Mouse (Mus musculus) 416B (cell line): ENCODE results near the gene Aicda.
A peak's percentile ranks its signal among the peaks of the same experiment; 100 is the strongest.

ENCODE experiments used
- DNase-seq: peaks from one replicate; pipeline ENCODE4 v3.0.0; 2011; ENCODE audit warnings: low read depth

Gene Aicda

GRCm38 (mm10) chr6:122601031-122601430 is 47.4 kb downstream of the Aicda start:
- no peak for DNase-seq

GRCm38 (mm10) chr6:122601615-122602014 is 48.0 kb downstream of the Aicda start:
- no peak for DNase-seq

GRCm38 (mm10) chr6:122602242-122602991 is 48.8 kb downstream of the Aicda start, which contains the start of gene Apobec1:
Apobec1 (minus strand) TSS chr6:122602444.
- DNase-seq, result peak; percentile 98

GRCm38 (mm10) chr6:122602992-122603322 is 49.4 kb downstream of the Aicda start:
- peak; percentile 78 for DNase-seq

- peak; percentile 36 for DNase-seq
These were observed 50.7 kb downstream of the Aicda start for GRCm38 (mm10) chr6:122604260-122604659.

GRCm38 (mm10) chr6:122605483-122605882 is 51.9 kb downstream of the Aicda start:
- DNase-seq, result peak; percentile 69

GRCm38 (mm10) chr6:122606661-122607060 is 53.1 kb downstream of the Aicda start:
- DNase-seq, result no peak

GRCm38 (mm10) chr6:122607700-122608099 is 54.1 kb downstream of the Aicda start:
- no peak for DNase-seq

GRCm38 (mm10) chr6:122608434-122609376 is 55.1 kb downstream of the Aicda start:
- DNase-seq, result no peak

GRCm38 (mm10) chr6:122609377-122609728 is 55.8 kb downstream of the Aicda start:
- DNase-seq, result no peak

GRCm38 (mm10) chr6:122609771-122610170 is 56.2 kb downstream of the Aicda start, which contains the start of gene Gdf3:
Gdf3 (minus strand) TSS chr6:122610087.
- no peak for DNase-seq

GRCm38 (mm10) chr6:122612426-122612825 is 58.8 kb downstream of the Aicda start:
- no peak for DNase-seq
